Mouse (Mus musculus) liver, embryonic 13.5 days (tissue): ENCODE measurements around the gene Slc43a3. TPM values are rescaled to one million over a fixed set of nuclear protein-coding genes. Genes with fewer than 3 reads are reported as not detected.

Experiments used
- ATAC-seq: fragments of 200-750 bp; cut with Nextera tagmentation; 2 replicates; pipeline ENCODE4 v1.8.0; 2017; ENCODE audit warnings: low read depth, mild to moderate bottlenecking, moderate number of reproducible peaks, moderate library complexity
- DNase-seq: peaks from one replicate; pipeline ENCODE4 v3.0.0; 2022
- H3K27ac ChIP-seq: fragments of 300-500 bp; sonication (generic); 2 replicates; pipeline ENCODE4 v1.5.1; 2015; ENCODE audit warnings: moderate library complexity, mild to moderate bottlenecking, inconsistent platforms
- H3K27me3 ChIP-seq: fragments of 300-500 bp; sonication (generic); 2 replicates; pipeline ENCODE4 v1.6.1; 2015; ENCODE audit warnings: mild to moderate bottlenecking, inconsistent platforms
- H3K36me3 ChIP-seq: fragments of 300-500 bp; sonication (generic); 2 replicates; pipeline ENCODE4 v1.6.1; 2015; ENCODE audit warnings: mild to moderate bottlenecking, inconsistent platforms
- H3K4me1 ChIP-seq: fragments of 300-500 bp; sonication (generic); replicated peaks from 2 replicates; pipeline ENCODE4 v1.6.1; 2015; ENCODE audit warnings: inconsistent platforms
- H3K4me2 ChIP-seq: fragments of 300-500 bp; sonication (generic); 2 replicates; pipeline ENCODE4 v1.6.1; 2015; ENCODE audit warnings: inconsistent platforms, mild to moderate bottlenecking, moderate library complexity
- H3K4me3 ChIP-seq: fragments of 300-500 bp; sonication (generic); replicated peaks from 2 replicates; pipeline ENCODE4 v1.5.1; 2015; ENCODE audit warnings: mild to moderate bottlenecking, inconsistent platforms
- H3K9ac ChIP-seq: fragments of 300-500 bp; sonication (generic); 2 replicates; pipeline ENCODE4 v1.6.1; 2015; ENCODE audit warnings: mild to moderate bottlenecking, inconsistent platforms
- H3K9me3 ChIP-seq: fragments of 300-500 bp; sonication (generic); replicated peaks from 2 replicates; pipeline ENCODE4 v1.6.1; 2016; ENCODE audit warnings: inconsistent platforms
- WGBS: fragments of 180-500 bp; shearing (Covaris S2); methylation state at CpG from one replicate; pipeline ENCODE4 v1.1.7; 2015; ENCODE audit not compliant: insufficient replicate concordance; 5-methylcytosine and 5-hydroxymethylcytosine counted together
- polyA plus RNA-seq: library from polyadenylated mRNA; unstranded; fragments of >200 nt; fragmentation: Nextera tagmentation; extraction: Ambion mirVana; gene quantifications from 2 replicates; pipeline ENCODE4 v1.2.1, GENCODE M21; 2015

The Slc43a3 gene
- polyA plus RNA-seq, 1 experiment from 2014 or later = 120 TPM

GRCm38 (mm10) chr2:84938249-84938946 is 2.0 kb downstream of the Slc43a3 start:
- 15% methylated on average over 5 of the region's 5 CpGs for WGBS
- ATAC-seq (peak; percentile 90), DNase-seq (peak; percentile 87)
- Histone ChIP-seq H3K36me3 (peaks cover 46% of the 10 kb centered on the region), H3K4me2 (peak overlapping the region; percentile 85), H3K9me3 (no peaks in the 10 kb centered on the region), H3K4me1 (peaks cover 68% of the 10 kb centered on the region), H3K27me3 (no peaks in the 10 kb centered on the region), H3K27ac (peak overlapping the region; percentile 100), H3K4me3 (peak overlapping the region; percentile 73), H3K9ac (peak overlapping the region; percentile 96)

- no peaks in the 10 kb centered on the region for H3K27me3 ChIP-seq
- H3K4me3 ChIP-seq = peak overlapping the region; percentile 73
- H3K9ac ChIP-seq = peak overlapping the region; percentile 96
- WGBS = 22% methylated on average over 3 of the region's 3 CpGs
- H3K36me3 ChIP-seq = peaks cover 55% of the 10 kb centered on the region
- DNase-seq = peak; percentile 27
- H3K27ac ChIP-seq = peak overlapping the region; percentile 100
- ATAC-seq = no peak
- no peaks in the 10 kb centered on the region for H3K9me3 ChIP-seq
- peaks cover 71% of the 10 kb centered on the region for H3K4me1 ChIP-seq
- peak overlapping the region; percentile 85 for H3K4me2 ChIP-seq
Observed at GRCm38 (mm10) chr2:84939306-84939705, 2.9 kb downstream of the Slc43a3 start.

- no peaks in the 10 kb centered on the region for H3K9me3 ChIP-seq
- H3K27me3 ChIP-seq = no peaks in the 10 kb centered on the region
- ATAC-seq = peak; percentile 3; the same call in 1 of the 2 replicates
- H3K4me1 ChIP-seq = peaks cover 71% of the 10 kb centered on the region
- H3K36me3 ChIP-seq = peaks cover 59% of the 10 kb centered on the region
- H3K4me3 ChIP-seq = peak overlapping the region; percentile 73
- H3K9ac ChIP-seq = peak overlapping the region; percentile 96
- 49% methylated on average over 6 of the region's 6 CpGs for WGBS
- DNase-seq = peak; percentile 55
- H3K27ac ChIP-seq = peak overlapping the region; percentile 100
- H3K4me2 ChIP-seq = peak overlapping the region; percentile 85
Observed at GRCm38 (mm10) chr2:84939711-84940110, 3.3 kb downstream of the Slc43a3 start.

GRCm38 (mm10) chr2:84941332-84941731 is 5.0 kb downstream of the Slc43a3 start:
- Histone ChIP-seq H3K4me2 (peak overlapping the region; percentile 85), H3K9me3 (no peaks in the 10 kb centered on the region), H3K36me3 (peaks cover 75% of the 10 kb centered on the region), H3K9ac (peak overlapping the region; percentile 96; the same call in 1 of the 2 replicates), H3K4me1 (peaks cover 78% of the 10 kb centered on the region), H3K27me3 (no peaks in the 10 kb centered on the region), H3K4me3 (peak overlapping the region; percentile 73; the same call in 1 of the 2 replicates), H3K27ac (peak overlapping the region; percentile 100)
- ATAC-seq (no peak), DNase-seq (no peak)
- WGBS = 66% methylated on average over 2 of the region's 2 CpGs

GRCm38 (mm10) chr2:84941795-84942194 is 5.4 kb downstream of the Slc43a3 start:
- 94% methylated on average over 4 of the region's 4 CpGs for WGBS
- no peaks in the 10 kb centered on the region for H3K27me3 ChIP-seq
- DNase-seq (no peak), ATAC-seq (no peak)
- peaks cover 83% of the 10 kb centered on the region for H3K4me1 ChIP-seq
- H3K4me2 ChIP-seq = peak overlapping the region; percentile 3; the same call in 1 of the 2 replicates
- H3K4me3 ChIP-seq = no peak overlapping the region; the same call in 1 of the 2 replicates
- H3K27ac ChIP-seq = peak overlapping the region; percentile 70
- no peaks in the 10 kb centered on the region for H3K9me3 ChIP-seq
- H3K36me3 ChIP-seq = peaks cover 80% of the 10 kb centered on the region
- H3K9ac ChIP-seq = 0 out of 2 replicates have a peak overlapping the region, but pooled peaks have one; percentile 11

- WGBS = 66% methylated on average over 3 of the region's 3 CpGs
- Histone ChIP-seq H3K27me3 (no peaks in the 10 kb centered on the region), H3K4me1 (peaks cover 59% of the 10 kb centered on the region), H3K4me2 (no peak overlapping the region), H3K27ac (peak overlapping the region; percentile 35; the same call in 1 of the 2 replicates), H3K9ac (no peak overlapping the region), H3K36me3 (peaks cover 99% of the 10 kb centered on the region), H3K9me3 (no peaks in the 10 kb centered on the region), H3K4me3 (no peak overlapping the region)
- ATAC-seq = peak; percentile 70
- no peak for DNase-seq
Observed at GRCm38 (mm10) chr2:84947154-84947771, 10.9 kb downstream of the Slc43a3 start.

- Histone ChIP-seq H3K9me3 (no peaks in the 10 kb centered on the region), H3K4me2 (no peak overlapping the region), H3K27ac (peak overlapping the region; percentile 35; the same call in 1 of the 2 replicates), H3K36me3 (peaks cover 100% of the 10 kb centered on the region), H3K4me3 (no peak overlapping the region), H3K27me3 (no peaks in the 10 kb centered on the region), H3K4me1 (peaks cover 51% of the 10 kb centered on the region), H3K9ac (no peak overlapping the region)
- DNase-seq (no peak), ATAC-seq (no peak)
- 95% methylated on average over 7 of the region's 7 CpGs for WGBS
Observed at GRCm38 (mm10) chr2:84948252-84948651, 11.9 kb downstream of the Slc43a3 start.

- ATAC-seq = no peak
- no peak for DNase-seq
- WGBS = 76% methylated on average over 2 of the region's 2 CpGs
Observed at GRCm38 (mm10) chr2:84948721-84949120, 12.3 kb downstream of the Slc43a3 start.

GRCm38 (mm10) chr2:84951027-84951426 is 14.6 kb downstream of the Slc43a3 start:
- no peak for DNase-seq
- Histone ChIP-seq H3K9ac (no peak overlapping the region), H3K4me1 (peaks cover 23% of the 10 kb centered on the region), H3K9me3 (no peaks in the 10 kb centered on the region), H3K4me2 (no peak overlapping the region), H3K4me3 (no peak overlapping the region), H3K36me3 (peaks cover 100% of the 10 kb centered on the region), H3K27me3 (no peaks in the 10 kb centered on the region), H3K27ac (no peak overlapping the region)
- ATAC-seq = no peak
- WGBS = 89% methylated on average over 8 of the region's 8 CpGs

More at GRCm38 (mm10) chr2:84948721-84949120, 12.3 kb downstream of the Slc43a3 start:
- Histone ChIP-seq H3K4me1 (peaks cover 46% of the 10 kb centered on the region), H3K9ac (no peak overlapping the region), H3K27ac (no peak overlapping the region), H3K27me3 (no peaks in the 10 kb centered on the region), H3K9me3 (no peaks in the 10 kb centered on the region), H3K4me3 (no peak overlapping the region), H3K36me3 (peaks cover 100% of the 10 kb centered on the region), H3K4me2 (no peak overlapping the region)

- H3K27ac ChIP-seq = no peak overlapping the region
- no peak for DNase-seq
Observed at GRCm38 (mm10) chr2:84952251-84952650, 15.9 kb downstream of the Slc43a3 start.

GRCm38 (mm10) chr2:84952693-84953092 is 16.3 kb downstream of the Slc43a3 start:
- H3K9ac ChIP-seq = no peak overlapping the region
- DNase-seq (no peak), ATAC-seq (no peak)
- 84% methylated on average over 4 of the region's 4 CpGs for WGBS
- H3K27ac ChIP-seq = no peak overlapping the region
- H3K4me2 ChIP-seq = no peak overlapping the region
- H3K9me3 ChIP-seq = no peaks in the 10 kb centered on the region
- H3K4me3 ChIP-seq = no peak overlapping the region
- H3K27me3 ChIP-seq = no peaks in the 10 kb centered on the region
- peaks cover 6% of the 10 kb centered on the region for H3K4me1 ChIP-seq
- peaks cover 100% of the 10 kb centered on the region for H3K36me3 ChIP-seq

More at GRCm38 (mm10) chr2:84952251-84952650, 15.9 kb downstream of the Slc43a3 start:
- no peak for ATAC-seq
- Histone ChIP-seq H3K36me3 (peaks cover 100% of the 10 kb centered on the region), H3K27me3 (no peaks in the 10 kb centered on the region), H3K9ac (no peak overlapping the region), H3K4me2 (no peak overlapping the region), H3K4me3 (no peak overlapping the region), H3K9me3 (no peaks in the 10 kb centered on the region), H3K4me1 (peaks cover 11% of the 10 kb centered on the region)
- 91% methylated on average over 1 of the region's 1 CpGs for WGBS
